Mouse (Mus musculus) intestine, embryonic 15.5 days (tissue): Measurements from ENCODE around the gene 4921507P07Rik. TPM values are rescaled to one million over a fixed set of nuclear protein-coding genes. Genes with fewer than 3 reads are reported as not detected.
"Not testable (repeated sequence)": the region's sequence is repeated elsewhere in the genome, so short reads cannot be mapped to it uniquely, and the experiment has no call there.

Experiments used
- ATAC-seq: fragments of 200-750 bp; cut with Nextera tagmentation; 2 replicates; pipeline ENCODE4 v1.8.0; 2017; ENCODE audit warnings: moderate TSS enrichment, moderate library complexity
- H3K27ac ChIP-seq: fragments of 300-500 bp; sonication (generic); 2 replicates; pipeline ENCODE4 v1.5.1; 2015; ENCODE audit warnings: mild to moderate bottlenecking, inconsistent platforms
- H3K27me3 ChIP-seq: fragments of 300-500 bp; sonication (generic); replicated peaks from 2 replicates; pipeline ENCODE4 v1.6.1; 2015; ENCODE audit warnings: inconsistent platforms
- H3K36me3 ChIP-seq: fragments of 300-500 bp; sonication (generic); 2 replicates; pipeline ENCODE4 v1.6.1; 2015; ENCODE audit warnings: inconsistent platforms
- H3K4me1 ChIP-seq: fragments of 300-500 bp; sonication (generic); replicated peaks from 2 replicates; pipeline ENCODE4 v1.6.1; 2015; ENCODE audit warnings: inconsistent platforms
- H3K4me2 ChIP-seq: fragments of 300-500 bp; sonication (generic); replicated peaks from 2 replicates; pipeline ENCODE4 v1.6.1; 2015; ENCODE audit warnings: mild to moderate bottlenecking, inconsistent platforms
- H3K4me3 ChIP-seq: fragments of 300-500 bp; sonication (generic); replicated peaks from 2 replicates; pipeline ENCODE4 v1.5.1; 2015; ENCODE audit warnings: inconsistent platforms
- H3K9ac ChIP-seq: fragments of 300-500 bp; sonication (generic); 2 replicates; pipeline ENCODE4 v1.6.1; 2015; ENCODE audit warnings: inconsistent platforms
- H3K9me3 ChIP-seq: fragments of 300-500 bp; sonication (generic); 2 replicates; pipeline ENCODE4 v1.6.1; 2016; ENCODE audit warnings: inconsistent platforms
- WGBS: fragments of 180-500 bp; shearing (Covaris S2); methylation state at CpG from one replicate; pipeline ENCODE4 v1.1.7; 2015; 5-methylcytosine and 5-hydroxymethylcytosine counted together
- polyA plus RNA-seq: library from polyadenylated mRNA; unstranded; fragments of >200 nt; fragmentation: Nextera tagmentation; extraction: Ambion mirVana; gene quantifications from 2 replicates; pipeline ENCODE4 v1.2.1, GENCODE M21; 2015

Gene 4921507P07Rik
- polyA plus RNA-seq, 1 experiment from 2014 or later, result 0.72 TPM

GRCm38 (mm10) chr6:50588251-50588650 lies 8.2 kb downstream of the 4921507P07Rik start:
- Histone ChIP-seq H3K36me3 (no peaks in the 10 kb centered on the region), H3K4me3 (no peak overlapping the region), H3K4me2 (no peak overlapping the region), H3K9me3 (no peaks in the 10 kb centered on the region), H3K4me1 (no peaks in the 10 kb centered on the region), H3K9ac (no peak overlapping the region), H3K27ac (no peak overlapping the region), H3K27me3 (no peaks in the 10 kb centered on the region)
- WGBS, result 98% methylated on average over 1 of the region's 1 CpGs
- no peak for ATAC-seq

- H3K4me3 ChIP-seq, result no peak overlapping the region
- H3K36me3 ChIP-seq, result no peaks in the 10 kb centered on the region
- no peak overlapping the region for H3K27ac ChIP-seq
- H3K9ac ChIP-seq, result no peak overlapping the region
- 94% methylated on average over 2 of the region's 2 CpGs for WGBS
- no peak overlapping the region for H3K4me2 ChIP-seq
- H3K27me3 ChIP-seq, result no peaks in the 10 kb centered on the region
- no peaks in the 10 kb centered on the region for H3K9me3 ChIP-seq
- H3K4me1 ChIP-seq, result no peaks in the 10 kb centered on the region
- ATAC-seq, result no peak
These were observed 9.0 kb downstream of the 4921507P07Rik start for GRCm38 (mm10) chr6:50587412-50587811.

- no peak for ATAC-seq
- Histone ChIP-seq H3K9me3 (no peaks in the 10 kb centered on the region), H3K9ac (no peak overlapping the region), H3K4me1 (no peaks in the 10 kb centered on the region), H3K27me3 (no peaks in the 10 kb centered on the region), H3K4me2 (no peak overlapping the region), H3K36me3 (no peaks in the 10 kb centered on the region), H3K27ac (no peak overlapping the region), H3K4me3 (no peak overlapping the region)
- 34% methylated on average over 5 of the region's 5 CpGs for WGBS
These were observed 10.1 kb downstream of the 4921507P07Rik start for GRCm38 (mm10) chr6:50586316-50586715.

- no peaks in the 10 kb centered on the region for H3K27me3 ChIP-seq
- ATAC-seq, result no peak
- no peaks in the 10 kb centered on the region for H3K4me1 ChIP-seq
- H3K4me3 ChIP-seq, result no peak overlapping the region
- no peaks in the 10 kb centered on the region for H3K9me3 ChIP-seq
- no peak overlapping the region for H3K9ac ChIP-seq
- H3K27ac ChIP-seq, result no peak overlapping the region
- no peaks in the 10 kb centered on the region for H3K36me3 ChIP-seq
- WGBS, result 57% methylated on average over 7 of the region's 7 CpGs
- no peak overlapping the region for H3K4me2 ChIP-seq
These were observed 10.7 kb downstream of the 4921507P07Rik start for GRCm38 (mm10) chr6:50585733-50586132.

GRCm38 (mm10) chr6:50571661-50572060 lies 24.8 kb downstream of the 4921507P07Rik start:
- 91% methylated on average over 1 of the region's 1 CpGs for WGBS
- Histone ChIP-seq H3K36me3 (no peaks in the 10 kb centered on the region), H3K9me3 (no peaks in the 10 kb centered on the region), H3K4me2 (no peak overlapping the region), H3K27me3 (no peaks in the 10 kb centered on the region), H3K9ac (no peak overlapping the region), H3K27ac (no peak overlapping the region), H3K4me3 (no peak overlapping the region), H3K4me1 (no peaks in the 10 kb centered on the region)
- no peak for ATAC-seq

GRCm38 (mm10) chr6:50566997-50567255 lies 29.5 kb downstream of the 4921507P07Rik start:
- Histone ChIP-seq H3K27ac (peak overlapping the region; percentile 79), H3K36me3 (no peaks in the 10 kb centered on the region; the same call in 1 of the 2 replicates), H3K9ac (peak overlapping the region; percentile 48), H3K4me2 (peak overlapping the region; percentile 69), H3K4me1 (no peaks in the 10 kb centered on the region), H3K27me3 (no peaks in the 10 kb centered on the region), H3K4me3 (peak overlapping the region; percentile 87), H3K9me3 (no peaks in the 10 kb centered on the region)
- 15% methylated on average over 6 of the region's 6 CpGs for WGBS
- ATAC-seq, result no peak

- Histone ChIP-seq H3K9ac (peak within 1 kb of the TSS; percentile 73), H3K9me3 (no peaks in the 10 kb centered on the region), H3K27ac (peak within 1 kb of the TSS; percentile 81), H3K4me1 (no peaks in the 10 kb centered on the region), H3K4me2 (peak within 1 kb of the TSS; percentile 69), H3K36me3 (no peaks in the 10 kb centered on the region; the same call in 1 of the 2 replicates), H3K27me3 (no peaks in the 10 kb centered on the region), H3K4me3 (peak within 1 kb of the TSS; percentile 87)
- WGBS, result under 1% methylated on average over 78 of the region's 78 CpGs
- ATAC-seq, result peak; percentile 99
These were observed 30.1 kb downstream of the 4921507P07Rik start, which contains the start of gene Cycs for GRCm38 (mm10) chr6:50566141-50566996. Cycs (minus strand) TSS chr6:50566538.

- Histone ChIP-seq H3K4me3 (no peak overlapping the region), H3K9ac (no peak overlapping the region), H3K36me3 (no peaks in the 10 kb centered on the region; the same call in 1 of the 2 replicates), H3K9me3 (no peaks in the 10 kb centered on the region), H3K4me1 (no peaks in the 10 kb centered on the region), H3K27me3 (no peaks in the 10 kb centered on the region), H3K4me2 (no peak overlapping the region), H3K27ac (no peak overlapping the region)
- ATAC-seq, result no peak
- WGBS, result 92% methylated on average over 3 of the region's 3 CpGs
These were observed 32.8 kb downstream of the 4921507P07Rik start for GRCm38 (mm10) chr6:50563651-50564050.

- Histone ChIP-seq H3K9me3 (no peaks in the 10 kb centered on the region), H3K9ac (no peak overlapping the region), H3K4me1 (no peaks in the 10 kb centered on the region), H3K4me3 (no peak overlapping the region), H3K27ac (no peak overlapping the region), H3K27me3 (no peaks in the 10 kb centered on the region), H3K4me2 (no peak overlapping the region), H3K36me3 (no peaks in the 10 kb centered on the region; the same call in 1 of the 2 replicates)
- WGBS, result 83% methylated on average over 4 of the region's 4 CpGs
- no peak for ATAC-seq
These were observed 34.0 kb downstream of the 4921507P07Rik start for GRCm38 (mm10) chr6:50562421-50562820.

- Histone ChIP-seq H3K27ac (no peak overlapping the region), H3K4me3 (no peak overlapping the region), H3K27me3 (no peaks in the 10 kb centered on the region), H3K9me3 (no peaks in the 10 kb centered on the region), H3K36me3 (no peaks in the 10 kb centered on the region; the same call in 1 of the 2 replicates), H3K4me2 (no peak overlapping the region), H3K4me1 (no peaks in the 10 kb centered on the region), H3K9ac (no peak overlapping the region)
- no peak for ATAC-seq
- WGBS, result 86% methylated on average over 1 of the region's 1 CpGs
These were observed 35.7 kb downstream of the 4921507P07Rik start for GRCm38 (mm10) chr6:50560776-50561175.

GRCm38 (mm10) chr6:50558877-50559276 lies 37.6 kb downstream of the 4921507P07Rik start:
- Histone ChIP-seq H3K4me1 (no peaks in the 10 kb centered on the region), H3K27me3 (no peaks in the 10 kb centered on the region), H3K27ac (no peak overlapping the region), H3K9ac (no peak overlapping the region), H3K9me3 (no peaks in the 10 kb centered on the region), H3K36me3 (no peaks in the 10 kb centered on the region; the same call in 1 of the 2 replicates), H3K4me2 (no peak overlapping the region), H3K4me3 (no peak overlapping the region)
- WGBS, result 80% methylated on average over 4 of the region's 4 CpGs
- no peak for ATAC-seq

- no peak overlapping the region for H3K4me3 ChIP-seq
- no peaks in the 10 kb centered on the region for H3K36me3 ChIP-seq
- 90% methylated on average over 6 of the region's 6 CpGs for WGBS
- H3K9me3 ChIP-seq, result no peaks in the 10 kb centered on the region
- H3K27ac ChIP-seq, result no peak overlapping the region
- H3K4me2 ChIP-seq, result no peak overlapping the region
- H3K9ac ChIP-seq, result no peak overlapping the region
- H3K27me3 ChIP-seq, result no peaks in the 10 kb centered on the region
- ATAC-seq, result no peak
- no peaks in the 10 kb centered on the region for H3K4me1 ChIP-seq
These were observed 38.9 kb downstream of the 4921507P07Rik start for GRCm38 (mm10) chr6:50557566-50557965.

- not testable (repeated sequence) for H3K4me2 ChIP-seq, ATAC-seq, H3K27ac ChIP-seq, H3K9ac ChIP-seq, H3K4me3 ChIP-seq, H3K36me3 ChIP-seq, H3K27me3 ChIP-seq, H3K4me1 ChIP-seq, H3K9me3 ChIP-seq
- 72% methylated on average over 2 of the region's 2 CpGs for WGBS
These were observed 42.2 kb downstream of the 4921507P07Rik start for GRCm38 (mm10) chr6:50554223-50554622.
